23 mouse cellular contexts compared by ENCODE assay signal in the genomic region with DNA sequence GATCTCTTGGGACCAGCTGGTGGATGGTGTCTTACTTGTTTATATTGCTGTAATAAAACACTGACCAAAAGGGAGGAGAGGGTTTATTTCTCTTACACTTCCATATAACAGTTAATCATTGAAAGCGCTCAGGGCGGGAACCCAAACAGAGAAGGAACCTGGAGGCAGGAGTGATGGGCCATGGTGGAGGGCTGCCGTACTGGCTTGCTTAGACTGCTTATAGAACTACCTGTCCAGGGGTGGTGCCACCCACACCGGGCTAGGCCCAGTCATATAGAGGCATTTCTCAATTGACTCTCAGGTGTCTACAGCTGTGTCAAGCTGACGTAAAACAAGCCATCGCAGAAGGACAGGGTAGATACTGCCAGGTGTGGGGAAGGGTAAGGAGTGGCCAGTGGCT. TPM values are rescaled to one million over a fixed set of nuclear protein-coding genes. Genes with fewer than 3 reads are reported as not detected.
"Had no signal": no experiment of that assay in that cellular context is flagged by ENCODE, and none has a peak within 500 bp of the region (broad histone marks: within the 10 kb centered on the region; RNA-seq: fewer than 3 reads in every experiment).

No protein-coding gene starts in this region.

- H3K4me1 ChIP-seq: heart, embryonic 10.5 days; heart, embryonic 12.5 days had no signal

- H3K4me2 ChIP-seq: heart, embryonic 12.5 days; hindbrain, embryonic 12.5 days; hindbrain, embryonic 14.5 days; limb, embryonic 12.5 days; liver, embryonic 11.5 days; liver, embryonic 13.5 days; liver, embryonic 15.5 days had no signal

- H3K27ac ChIP-seq: heart, adult 2 months; heart, embryonic 10.5 days; hindbrain, embryonic 10.5 days; hindbrain, embryonic 12.5 days; hindbrain, embryonic 14.5 days; left cerebral cortex, adult 2 months; limb, embryonic 10.5 days; limb, embryonic 12.5 days; liver, embryonic 13.5 days; liver, embryonic 15.5 days had no signal

- DNase-seq: gastrocnemius, postnatal 14 days; heart, adult 2 months; heart, postnatal 4 days; kidney, adult 18-20 months; kidney, adult 8-10 months; kidney, postnatal 10 days; kidney, postnatal 25 days; kidney, postnatal 4 days; liver; liver, embryonic 13.5 days had no signal

- H3K36me3 ChIP-seq: heart, embryonic 10.5 days; heart, embryonic 12.5 days; hindbrain, embryonic 10.5 days; hindbrain, embryonic 12.5 days; limb, embryonic 10.5 days; limb, embryonic 12.5 days; liver, embryonic 13.5 days; liver, embryonic 15.5 days had no signal

- H3K9me3 ChIP-seq: heart, embryonic 10.5 days; heart, embryonic 12.5 days; hindbrain, embryonic 10.5 days; hindbrain, embryonic 12.5 days; limb, embryonic 10.5 days; limb, embryonic 12.5 days; liver, embryonic 13.5 days; liver, embryonic 15.5 days had no signal

- H3K9ac ChIP-seq: heart, embryonic 12.5 days; hindbrain, embryonic 12.5 days; hindbrain, embryonic 14.5 days; limb, embryonic 12.5 days; liver, embryonic 13.5 days; liver, embryonic 15.5 days had no signal

- ATAC-seq: hindbrain, embryonic 16.5 days; inflammation-experienced regulatory T-cells, adult 6 months had no signal

- H3K4me3 ChIP-seq: heart, adult 2 months; heart, embryonic 10.5 days; heart, embryonic 12.5 days; hindbrain, embryonic 10.5 days; hindbrain, embryonic 12.5 days; left cerebral cortex, adult 2 months; limb, embryonic 10.5 days; limb, embryonic 12.5 days; liver, embryonic 13.5 days; liver, embryonic 15.5 days had no signal

RNA-seq across cellular contexts. Expression of gene Gabrd, which starts 31.1 kb away (rescaled TPM):
- polyA plus RNA-seq: heart, embryonic 10.5 days; heart, embryonic 12.5 days; heart, embryonic 14.5 days; hindbrain, embryonic 10.5 days; hindbrain, embryonic 12.5 days; limb, embryonic 10.5 days; liver, embryonic 11.5 days; liver, embryonic 13.5 days; liver, embryonic 15.5 days had no signal
